Mouse (Mus musculus): ENCODE data around the gene Stpg3. TPM values are rescaled to one million over a fixed set of nuclear protein-coding genes. Genes with fewer than 3 reads are reported as not detected.

Stpg3 gene
- polyA plus RNA-seq, 1 experiment from 2014 or later: not detected

DNA sequence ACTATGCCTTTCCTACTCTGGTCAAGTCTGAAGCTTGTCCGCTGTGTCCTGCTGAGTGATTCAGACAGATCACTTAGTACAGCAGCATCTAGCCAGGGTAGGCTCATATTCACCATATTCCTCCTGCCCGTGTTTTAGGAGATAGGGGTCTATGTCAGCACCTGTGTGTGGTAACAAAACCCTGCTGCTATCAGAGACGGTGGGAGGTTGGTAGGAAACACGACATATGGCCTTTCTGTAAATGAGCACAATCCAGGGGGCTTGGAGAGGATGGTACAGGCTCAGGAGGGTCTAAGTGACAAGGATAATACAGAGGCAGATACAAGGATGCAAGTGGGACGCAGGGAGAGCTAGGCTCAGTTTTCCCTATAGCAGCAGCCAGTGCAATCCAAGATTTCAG, 15.1 kb upstream of the Stpg3 start:
- Histone ChIP-seq H3K4me1 (replicated peaks; ENCODE audit: control insufficient read depth, insufficient read depth, low read length) (peaks cover 8% of the 10 kb centered on the region), H3K4me2 (ENCODE audit: low read length) (no peak overlapping the region), H3K36me3 (ENCODE audit: control insufficient read depth, insufficient read depth) (no peaks in the 10 kb centered on the region), H3K9ac (replicated peaks; ENCODE audit: low read depth, low read length) (no peak overlapping the region), H3K27me3 (replicated peaks; ENCODE audit: control insufficient read depth, insufficient read depth, low read length) (peaks cover 2% of the 10 kb centered on the region; the same call in 1 of the 2 replicates), H3K27ac (ENCODE audit: low read length) (no peak overlapping the region), H3K4me3 (replicated peaks; ENCODE audit: low read length) (no peak overlapping the region), H3K9me3 (ENCODE audit: control insufficient read depth, low read length) (no peaks in the 10 kb centered on the region)
- ATAC-seq: no peak
- 80% methylated on average over 5 of the region's 5 CpGs for WGBS

DNA sequence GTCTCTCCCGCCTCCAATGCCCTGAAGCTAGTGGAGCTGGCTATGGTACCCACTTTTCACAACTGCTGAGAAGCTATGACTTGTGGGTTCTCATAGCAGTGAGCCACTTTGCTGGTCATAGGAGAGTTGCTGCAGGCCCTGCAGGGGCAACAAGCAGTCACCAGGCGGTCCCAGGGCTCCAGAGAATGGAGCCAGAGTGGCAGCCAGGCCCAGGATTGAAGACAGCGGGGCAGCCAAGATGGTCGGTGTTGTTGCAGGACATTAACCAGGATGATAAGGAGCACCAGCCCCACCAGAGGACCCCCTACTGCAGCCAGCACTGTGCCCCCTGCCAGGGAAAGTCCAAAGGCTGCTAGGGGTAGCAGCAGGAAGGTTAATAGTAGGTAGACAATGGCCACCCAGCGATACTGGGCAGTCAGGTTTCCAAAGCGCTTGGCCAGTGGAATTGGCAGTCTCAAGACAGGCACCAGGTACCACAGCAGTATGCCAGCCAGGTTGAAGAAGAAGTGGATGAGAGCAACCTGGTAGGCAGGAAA, 14.6 kb upstream of the Stpg3 start:
- ATAC-seq: no peak
- no peak overlapping the region for H3K4me2 ChIP-seq (ENCODE audit: low read length)
- H3K36me3 ChIP-seq (ENCODE audit: control insufficient read depth, insufficient read depth): no peaks in the 10 kb centered on the region
- H3K4me1 ChIP-seq (replicated peaks; ENCODE audit: control insufficient read depth, insufficient read depth, low read length): peaks cover 8% of the 10 kb centered on the region
- WGBS: 69% methylated on average over 6 of the region's 6 CpGs
- H3K9me3 ChIP-seq (ENCODE audit: control insufficient read depth, low read length): no peaks in the 10 kb centered on the region
- H3K9ac ChIP-seq (replicated peaks; ENCODE audit: low read depth, low read length): no peak overlapping the region
- no peak overlapping the region for H3K4me3 ChIP-seq (replicated peaks; ENCODE audit: low read length)
- H3K27ac ChIP-seq (ENCODE audit: low read length): no peak overlapping the region
- no peaks in the 10 kb centered on the region for H3K27me3 ChIP-seq (replicated peaks; ENCODE audit: control insufficient read depth, insufficient read depth, low read length)

DNA sequence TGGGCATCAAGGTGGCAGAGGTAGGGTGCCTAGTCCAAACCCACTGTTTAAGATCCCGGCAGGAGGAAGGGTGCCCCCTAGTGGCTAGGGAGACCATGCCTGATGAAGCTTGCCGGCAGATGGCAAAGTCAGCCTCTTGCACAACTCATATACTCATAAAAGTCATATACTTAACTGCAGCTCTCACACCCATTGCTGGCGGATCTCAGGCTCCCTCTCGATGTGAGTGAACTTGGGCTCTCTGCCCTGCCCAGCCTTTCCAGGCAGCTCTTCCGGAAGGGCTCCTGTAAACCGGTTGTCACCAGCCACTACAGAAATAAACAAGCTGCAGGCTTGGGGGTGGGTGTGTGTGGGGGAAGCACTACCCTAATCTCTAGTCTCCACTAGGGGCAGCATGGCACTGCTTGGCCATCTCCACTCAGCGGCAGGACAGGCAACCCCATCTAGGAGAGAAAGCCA, 14.0 kb upstream of the Stpg3 start:
- H3K4me1 ChIP-seq (replicated peaks; ENCODE audit: control insufficient read depth, insufficient read depth, low read length): peaks cover 12% of the 10 kb centered on the region
- ATAC-seq: no peak
- 0 out of 2 replicates have a peak overlapping the region, but pooled peaks have one; percentile 9 for H3K9ac ChIP-seq (replicated peaks; ENCODE audit: low read depth, low read length)
- 0% methylated on average over 7 of the region's 7 CpGs for WGBS
- no peaks in the 10 kb centered on the region for H3K36me3 ChIP-seq (ENCODE audit: control insufficient read depth, insufficient read depth)
- no peaks in the 10 kb centered on the region for H3K27me3 ChIP-seq (replicated peaks; ENCODE audit: control insufficient read depth, insufficient read depth, low read length)
- peak overlapping the region; percentile 46; the same call in 1 of the 2 replicates for H3K27ac ChIP-seq (ENCODE audit: low read length)
- H3K4me2 ChIP-seq (ENCODE audit: low read length): peak overlapping the region; percentile 40
- H3K4me3 ChIP-seq (replicated peaks; ENCODE audit: low read length): no peak overlapping the region
- H3K9me3 ChIP-seq (ENCODE audit: control insufficient read depth, low read length): no peaks in the 10 kb centered on the region

DNA sequence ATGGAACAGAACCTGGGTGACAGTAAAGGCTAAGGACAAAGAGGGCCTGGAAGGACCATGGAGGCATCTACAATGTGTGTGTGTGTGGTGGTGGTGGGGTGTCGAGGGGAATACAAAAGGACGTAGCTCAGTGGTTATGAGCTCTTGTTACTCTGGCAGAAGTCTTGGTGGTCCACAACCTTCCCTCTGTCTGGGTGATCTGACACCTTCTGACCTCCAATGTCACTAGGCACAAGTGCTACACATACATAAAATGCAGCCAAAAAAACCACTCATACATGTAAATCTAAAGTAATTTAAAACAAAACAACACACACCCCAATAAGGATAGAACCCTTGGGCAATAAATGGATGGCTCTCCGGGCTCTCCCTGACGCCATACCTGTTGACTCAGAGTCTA, 13.0 kb upstream of the Stpg3 start:
- H3K27ac ChIP-seq (ENCODE audit: low read length): no peak overlapping the region
- ATAC-seq: no peak
- H3K36me3 ChIP-seq (ENCODE audit: control insufficient read depth, insufficient read depth): no peaks in the 10 kb centered on the region
- H3K4me3 ChIP-seq (replicated peaks; ENCODE audit: low read length): no peak overlapping the region
- WGBS: 93% methylated on average over 4 of the region's 4 CpGs
- no peaks in the 10 kb centered on the region for H3K27me3 ChIP-seq (replicated peaks; ENCODE audit: control insufficient read depth, insufficient read depth, low read length)
- H3K4me2 ChIP-seq (ENCODE audit: low read length): no peak overlapping the region
- peaks cover 17% of the 10 kb centered on the region for H3K4me1 ChIP-seq (replicated peaks; ENCODE audit: control insufficient read depth, insufficient read depth, low read length)
- H3K9me3 ChIP-seq (ENCODE audit: control insufficient read depth, low read length): no peaks in the 10 kb centered on the region
- no peak overlapping the region for H3K9ac ChIP-seq (replicated peaks; ENCODE audit: low read depth, low read length)

DNA sequence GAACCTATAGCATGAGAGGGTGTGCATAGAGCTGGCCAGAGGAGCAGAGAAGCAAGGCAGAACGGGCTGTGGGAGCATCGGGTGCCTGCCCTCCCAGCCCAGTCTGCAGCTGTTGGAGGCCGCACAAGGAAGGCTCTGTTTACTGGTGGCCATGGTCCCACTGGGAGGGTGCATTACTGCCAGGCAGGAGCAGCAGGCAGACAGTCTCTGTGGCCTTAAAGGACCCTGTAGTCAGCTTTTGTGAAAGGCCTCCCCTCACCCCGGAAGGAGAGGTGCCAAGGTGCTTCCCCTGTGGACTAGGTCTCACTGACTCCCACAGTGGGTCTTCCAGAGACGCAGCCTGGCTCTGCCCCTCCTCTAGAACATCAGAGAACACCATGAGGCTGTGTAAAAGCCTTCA, 12.4 kb upstream of the Stpg3 start:
- Histone ChIP-seq H3K4me1 (replicated peaks; ENCODE audit: control insufficient read depth, insufficient read depth, low read length) (peaks cover 17% of the 10 kb centered on the region), H3K27ac (ENCODE audit: low read length) (no peak overlapping the region), H3K4me2 (ENCODE audit: low read length) (no peak overlapping the region), H3K9me3 (ENCODE audit: control insufficient read depth, low read length) (no peaks in the 10 kb centered on the region), H3K9ac (replicated peaks; ENCODE audit: low read depth, low read length) (no peak overlapping the region), H3K27me3 (replicated peaks; ENCODE audit: control insufficient read depth, insufficient read depth, low read length) (no peaks in the 10 kb centered on the region), H3K4me3 (replicated peaks; ENCODE audit: low read length) (no peak overlapping the region), H3K36me3 (ENCODE audit: control insufficient read depth, insufficient read depth) (no peaks in the 10 kb centered on the region)
- no peak for ATAC-seq
- 79% methylated on average over 5 of the region's 5 CpGs for WGBS

DNA sequence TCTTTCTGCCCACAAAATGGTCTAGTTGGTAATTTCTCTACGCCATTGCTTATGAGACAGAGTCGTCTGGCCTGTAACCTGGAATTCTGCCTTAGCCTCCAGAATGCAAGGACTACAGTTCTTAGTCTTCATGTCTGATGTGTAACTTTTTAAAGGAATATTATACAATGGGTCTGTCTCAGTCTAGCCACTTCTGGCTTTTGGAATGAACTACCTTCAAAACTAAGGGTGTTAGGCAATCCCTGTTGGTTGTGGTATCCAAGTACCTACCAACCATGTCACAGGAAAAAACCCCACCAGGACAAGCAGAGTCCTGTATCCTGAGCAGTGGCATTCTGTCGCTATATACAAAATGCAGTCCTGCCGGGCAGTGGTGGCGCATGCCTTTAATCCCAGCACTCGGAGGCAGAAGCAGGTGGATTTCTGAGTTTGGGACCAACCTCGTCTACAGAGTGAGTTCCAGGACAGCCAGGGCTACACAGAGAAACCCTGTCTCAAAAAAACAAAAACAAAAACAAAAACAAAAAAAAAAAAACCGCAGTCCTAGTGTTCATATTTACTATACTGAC, 11.5 kb upstream of the Stpg3 start:
- 72% methylated on average over 8 of the region's 8 CpGs for WGBS
- Histone ChIP-seq H3K4me1 (replicated peaks; ENCODE audit: control insufficient read depth, insufficient read depth, low read length) (peaks cover 17% of the 10 kb centered on the region), H3K4me3 (replicated peaks; ENCODE audit: low read length) (no peak overlapping the region), H3K9ac (replicated peaks; ENCODE audit: low read depth, low read length) (no peak overlapping the region; the same call in 1 of the 2 replicates), H3K4me2 (ENCODE audit: low read length) (peak overlapping the region; percentile 52; the same call in 1 of the 2 replicates), H3K27me3 (replicated peaks; ENCODE audit: control insufficient read depth, insufficient read depth, low read length) (no peaks in the 10 kb centered on the region), H3K36me3 (ENCODE audit: control insufficient read depth, insufficient read depth) (no peaks in the 10 kb centered on the region), H3K9me3 (ENCODE audit: control insufficient read depth, low read length) (no peaks in the 10 kb centered on the region), H3K27ac (ENCODE audit: low read length) (peak overlapping the region; percentile 98; the same call in 1 of the 2 replicates)
- ATAC-seq: no peak

DNA sequence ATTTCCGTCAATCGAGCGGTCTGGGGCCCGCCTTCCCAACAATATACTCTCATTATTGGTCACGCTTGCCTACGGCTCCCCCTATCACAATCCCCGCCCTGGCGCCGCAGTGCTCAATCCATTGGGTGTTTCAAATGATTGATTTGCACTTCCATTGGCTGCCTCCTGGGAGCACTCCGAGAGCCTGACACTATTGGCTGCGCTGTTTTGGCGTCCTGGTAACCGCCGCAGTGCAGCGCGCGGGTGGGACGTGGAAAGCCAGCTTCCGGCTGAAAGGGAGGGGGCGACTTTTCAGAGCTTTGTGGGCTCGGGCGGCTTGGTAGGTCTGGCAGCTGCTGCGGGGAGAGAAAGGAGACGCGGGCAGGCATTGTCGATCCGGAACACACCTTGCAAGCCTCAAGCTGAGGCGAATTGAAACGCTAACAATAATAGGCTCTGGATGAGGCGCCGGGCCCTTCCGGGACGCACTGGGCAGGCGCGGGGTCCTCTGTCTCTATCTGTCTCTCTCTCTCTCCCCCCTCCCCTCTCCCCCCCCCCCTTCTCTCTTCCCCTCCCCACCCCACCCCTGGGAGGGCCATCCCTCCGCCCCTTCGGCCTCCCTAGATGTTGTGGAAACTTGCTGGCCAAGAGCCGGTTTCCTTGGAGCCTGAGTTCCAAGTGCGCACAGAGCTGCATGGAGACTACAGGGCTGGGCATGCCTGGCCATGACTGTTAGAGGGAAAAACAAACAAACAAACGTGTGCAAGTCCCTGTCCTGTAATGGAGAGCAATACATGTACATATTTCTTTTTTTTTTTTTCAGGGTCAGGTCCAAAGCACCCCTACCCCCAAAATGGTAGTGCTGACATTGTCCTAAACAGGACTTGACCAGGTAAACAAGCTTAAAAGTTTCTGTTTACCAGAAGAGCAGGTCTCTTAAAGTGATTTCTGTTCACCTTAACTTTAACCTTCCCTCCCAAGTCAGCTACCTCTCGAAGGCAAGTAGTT, 10.6 kb upstream of the Stpg3 start:
- peaks cover 17% of the 10 kb centered on the region for H3K4me1 ChIP-seq (replicated peaks; ENCODE audit: control insufficient read depth, insufficient read depth, low read length)
- H3K27me3 ChIP-seq (replicated peaks; ENCODE audit: control insufficient read depth, insufficient read depth, low read length): no peaks in the 10 kb centered on the region
- H3K36me3 ChIP-seq (ENCODE audit: control insufficient read depth, insufficient read depth): no peaks in the 10 kb centered on the region
- H3K4me3 ChIP-seq (replicated peaks; ENCODE audit: low read length): peak overlapping the region; percentile 71
- ATAC-seq: peak; percentile 97
- H3K27ac ChIP-seq (ENCODE audit: low read length): peak overlapping the region; percentile 98
- peak overlapping the region; percentile 52 for H3K4me2 ChIP-seq (ENCODE audit: low read length)
- 2% methylated on average over 41 of the region's 41 CpGs for WGBS
- H3K9ac ChIP-seq (replicated peaks; ENCODE audit: low read depth, low read length): peak overlapping the region; percentile 79
- no peaks in the 10 kb centered on the region for H3K9me3 ChIP-seq (ENCODE audit: control insufficient read depth, low read length)

DNA sequence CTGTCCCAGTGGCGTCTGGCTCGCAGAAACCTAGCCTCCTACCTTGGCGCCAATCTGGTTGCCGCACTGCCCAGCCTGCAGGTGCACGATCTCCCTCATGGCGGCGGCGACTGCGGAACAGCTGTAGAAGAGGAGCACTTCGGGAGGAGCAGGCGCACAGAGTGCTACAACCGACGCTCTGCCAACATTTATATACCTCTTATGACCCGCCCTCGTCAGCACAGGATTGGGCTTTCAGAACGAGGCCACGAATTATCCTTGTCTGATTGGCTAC, 10.0 kb upstream of the Stpg3 start, which contains the start of gene Tubb4b:
Gene Tubb4b (minus strand): TSS at position 211 of the 274 bp plus-strand sequence.
- no peaks in the 10 kb centered on the region for H3K9me3 ChIP-seq (ENCODE audit: control insufficient read depth, low read length)
- 0% methylated on average over 17 of the region's 17 CpGs for whole genome bisulfite sequencing
- H3K4me3 ChIP-seq (replicated peaks; ENCODE audit: low read length): peak within 1 kb of the TSS; percentile 93
- no peaks in the 10 kb centered on the region for H3K27me3 ChIP-seq (replicated peaks; ENCODE audit: control insufficient read depth, insufficient read depth, low read length)
- peak within 1 kb of the TSS; percentile 98 for H3K27ac ChIP-seq (ENCODE audit: low read length)
- no peak for ATAC-seq
- H3K9ac ChIP-seq (replicated peaks; ENCODE audit: low read depth, low read length): peak within 1 kb of the TSS; percentile 81
- H3K4me1 ChIP-seq (replicated peaks; ENCODE audit: control insufficient read depth, insufficient read depth, low read length): peaks cover 17% of the 10 kb centered on the region
- H3K4me2 ChIP-seq (ENCODE audit: low read length): peak within 1 kb of the TSS; percentile 64
- H3K36me3 ChIP-seq (ENCODE audit: control insufficient read depth, insufficient read depth): no peaks in the 10 kb centered on the region

All from forebrain, embryonic 16.5 days (tissue).